Mouse (Mus musculus): ENCODE measurements at regions not wholly inside any gene's neighbourhood (a gene's known extent, or its start where the extent isn't known, plus 50 kb on each side); places are given as distances from the start of the nearest gene placed in this dataset.

DNA sequence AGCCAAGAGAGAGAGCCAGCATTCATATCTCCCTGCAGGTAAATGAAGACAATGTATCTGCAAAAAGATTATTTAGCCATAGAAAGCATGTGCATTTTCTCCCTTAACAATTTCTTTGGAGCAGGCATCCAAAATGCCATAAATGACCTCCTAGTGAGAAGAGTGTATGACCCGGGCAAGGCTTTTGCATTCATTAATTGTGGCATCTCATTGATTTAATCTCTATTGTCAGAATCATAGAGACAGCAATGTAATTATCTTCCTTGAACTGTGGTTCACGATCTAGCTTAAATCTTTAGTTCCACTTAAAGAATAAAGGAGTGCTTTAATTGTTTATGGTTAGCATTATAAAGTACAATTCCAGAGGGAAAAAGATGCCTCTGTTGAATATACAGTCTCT, 190.5 kb upstream of the Prkd1 start:
- no peak overlapping the region for H3K27ac ChIP-seq (ENCODE audit: low read depth, low read length)
- H3K36me3 ChIP-seq (ENCODE audit: control insufficient read depth, insufficient read depth, low read length): no peaks in the 10 kb centered on the region
- H3K4me1 ChIP-seq (ENCODE audit: control insufficient read depth, insufficient read depth, low read length): no peaks in the 10 kb centered on the region; the same call in 1 of the 2 replicates
- H3K4me2 ChIP-seq (ENCODE audit: low read length): no peak overlapping the region
- no peak overlapping the region for H3K9ac ChIP-seq (ENCODE audit: low read length)
- ATAC-seq: no peak
- H3K27me3 ChIP-seq (replicated peaks; ENCODE audit: control insufficient read depth, insufficient read depth, low read length): no peaks in the 10 kb centered on the region
- no peaks in the 10 kb centered on the region for H3K9me3 ChIP-seq (replicated peaks; ENCODE audit: control insufficient read depth, low read length)
- 9% methylated on average over 2 of the region's 2 CpGs for WGBS
- no peak for DNase-seq (ENCODE audit: low spot score)
- no peak overlapping the region for H3K4me3 ChIP-seq (ENCODE audit: low read depth, low read length)

DNA sequence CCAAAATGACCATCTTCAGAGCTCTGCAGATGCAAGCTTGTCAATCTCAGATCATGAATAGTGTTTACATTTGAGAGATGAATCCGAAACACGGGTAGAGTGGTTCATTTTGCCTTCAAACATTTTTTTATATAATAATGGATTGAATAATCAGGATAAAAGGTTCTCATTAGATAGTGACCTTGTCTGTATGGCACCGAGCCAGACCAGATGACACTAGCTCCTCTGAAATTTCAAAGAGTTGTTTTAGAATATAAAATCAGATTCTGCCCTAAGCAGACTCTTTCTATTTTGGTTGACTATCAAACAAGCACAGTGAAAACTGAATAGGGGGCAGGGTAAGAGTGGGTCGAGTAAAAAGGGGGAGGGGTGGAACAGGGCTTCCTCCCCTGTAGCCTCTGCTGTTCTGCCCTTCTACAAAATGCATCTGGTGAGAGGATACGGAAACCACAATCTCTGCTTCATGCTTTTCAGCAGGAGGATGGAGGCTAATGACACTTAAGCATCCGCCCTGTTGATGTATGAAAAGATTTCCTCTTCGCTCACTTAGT, 159.9 kb upstream of the Prkd1 start:
- H3K27ac ChIP-seq (ENCODE audit: low read depth, low read length): no peak overlapping the region
- no peak overlapping the region for H3K4me2 ChIP-seq (ENCODE audit: low read length)
- 67% methylated on average over 7 of the region's 7 CpGs for WGBS
- no peak overlapping the region for H3K4me3 ChIP-seq (ENCODE audit: low read depth, low read length)
- DNase-seq (ENCODE audit: low spot score) (peak; percentile 37), ATAC-seq (peak; percentile 65; the same call in 1 of the 2 replicates)
- no peaks in the 10 kb centered on the region for H3K27me3 ChIP-seq (replicated peaks; ENCODE audit: control insufficient read depth, insufficient read depth, low read length)
- H3K36me3 ChIP-seq (ENCODE audit: control insufficient read depth, insufficient read depth, low read length): no peaks in the 10 kb centered on the region
- no peaks in the 10 kb centered on the region for H3K9me3 ChIP-seq (replicated peaks; ENCODE audit: control insufficient read depth, low read length)
- no peak overlapping the region for H3K9ac ChIP-seq (ENCODE audit: low read length)
- peaks cover 8% of the 10 kb centered on the region; the same call in 1 of the 2 replicates for H3K4me1 ChIP-seq (ENCODE audit: control insufficient read depth, insufficient read depth, low read length)

DNA sequence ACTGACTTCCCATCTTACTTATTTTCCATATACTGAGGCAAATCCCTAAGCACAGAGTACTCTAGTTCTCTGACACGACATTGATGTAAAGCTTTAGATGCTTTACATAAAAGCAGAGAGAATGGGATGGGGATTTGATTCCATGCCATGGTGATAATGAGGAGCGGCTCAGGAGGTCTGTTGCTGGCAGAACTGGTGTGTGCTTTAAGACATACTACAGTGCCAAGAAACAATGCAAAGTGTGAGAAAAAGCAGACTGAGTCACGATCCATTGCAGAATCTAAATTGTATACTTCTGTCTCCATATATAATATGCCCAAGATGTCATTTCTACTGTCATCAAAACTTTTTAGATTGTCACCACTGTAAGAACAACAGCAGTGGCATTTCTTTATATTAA, 155.5 kb upstream of the Prkd1 start:
- H3K4me3 ChIP-seq (ENCODE audit: low read depth, low read length): no peak overlapping the region
- DNase-seq (ENCODE audit: low spot score) (peak; percentile 75), ATAC-seq (peak; percentile 77; the same call in 1 of the 2 replicates)
- peaks cover 8% of the 10 kb centered on the region; the same call in 1 of the 2 replicates for H3K4me1 ChIP-seq (ENCODE audit: control insufficient read depth, insufficient read depth, low read length)
- H3K9ac ChIP-seq (ENCODE audit: low read length): no peak overlapping the region
- H3K27me3 ChIP-seq (replicated peaks; ENCODE audit: control insufficient read depth, insufficient read depth, low read length): no peaks in the 10 kb centered on the region
- WGBS: 37% methylated on average over 3 of the region's 3 CpGs
- no peak overlapping the region for H3K4me2 ChIP-seq (ENCODE audit: low read length)
- no peaks in the 10 kb centered on the region for H3K9me3 ChIP-seq (replicated peaks; ENCODE audit: control insufficient read depth, low read length)
- H3K36me3 ChIP-seq (ENCODE audit: control insufficient read depth, insufficient read depth, low read length): no peaks in the 10 kb centered on the region
- no peak overlapping the region for H3K27ac ChIP-seq (ENCODE audit: low read depth, low read length)

DNA sequence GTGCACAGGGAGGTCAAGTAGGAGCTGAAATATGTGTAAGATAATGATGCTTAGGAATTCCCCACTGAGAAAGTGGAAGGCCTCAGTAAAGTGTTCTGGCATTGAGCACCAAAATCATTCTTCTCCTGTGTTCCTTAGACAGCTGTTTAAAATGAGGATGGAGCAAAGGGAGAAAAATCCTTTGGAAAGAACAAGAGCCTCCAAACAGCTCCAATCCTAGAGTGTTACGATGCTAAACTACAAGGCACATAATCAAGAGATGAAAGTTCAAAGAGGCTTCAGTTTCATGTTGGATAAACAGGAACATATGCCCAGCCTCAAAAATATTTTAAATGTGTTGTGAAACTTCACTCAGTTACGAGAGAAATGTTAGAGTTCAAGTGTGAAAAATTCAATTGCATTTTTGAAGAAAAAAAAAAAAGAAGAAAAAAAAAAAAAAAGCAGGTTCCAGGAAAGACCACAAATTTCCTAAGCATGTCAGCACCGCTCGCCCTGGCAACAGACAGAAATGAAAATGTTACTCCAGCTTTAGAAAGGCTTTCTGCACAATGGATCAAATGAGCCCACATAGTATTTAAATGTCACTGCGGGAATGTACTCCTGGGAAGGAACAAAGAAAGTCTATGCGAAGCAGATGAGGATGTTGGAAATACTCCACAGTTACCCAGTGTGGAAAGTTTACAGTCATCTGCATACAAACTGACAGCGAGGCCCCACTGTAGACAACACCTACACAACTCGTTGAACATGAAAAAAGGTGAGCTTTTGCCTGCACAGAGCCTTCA, 116.5 kb upstream of the Prkd1 start:
- ATAC-seq: no peak
- H3K4me2 ChIP-seq (ENCODE audit: low read length): no peak overlapping the region
- H3K9ac ChIP-seq (ENCODE audit: low read length): no peak overlapping the region
- no peaks in the 10 kb centered on the region for H3K36me3 ChIP-seq (ENCODE audit: control insufficient read depth, insufficient read depth, low read length)
- H3K27ac ChIP-seq (ENCODE audit: low read depth, low read length): no peak overlapping the region
- H3K4me1 ChIP-seq (ENCODE audit: control insufficient read depth, insufficient read depth, low read length): no peaks in the 10 kb centered on the region
- 50% methylated on average over 8 of the region's 8 CpGs for WGBS
- no peaks in the 10 kb centered on the region for H3K27me3 ChIP-seq (replicated peaks; ENCODE audit: control insufficient read depth, insufficient read depth, low read length)
- peak; percentile 2 for DNase-seq (ENCODE audit: low spot score)
- H3K4me3 ChIP-seq (ENCODE audit: low read depth, low read length): no peak overlapping the region
- H3K9me3 ChIP-seq (replicated peaks; ENCODE audit: control insufficient read depth, low read length): no peaks in the 10 kb centered on the region

DNA sequence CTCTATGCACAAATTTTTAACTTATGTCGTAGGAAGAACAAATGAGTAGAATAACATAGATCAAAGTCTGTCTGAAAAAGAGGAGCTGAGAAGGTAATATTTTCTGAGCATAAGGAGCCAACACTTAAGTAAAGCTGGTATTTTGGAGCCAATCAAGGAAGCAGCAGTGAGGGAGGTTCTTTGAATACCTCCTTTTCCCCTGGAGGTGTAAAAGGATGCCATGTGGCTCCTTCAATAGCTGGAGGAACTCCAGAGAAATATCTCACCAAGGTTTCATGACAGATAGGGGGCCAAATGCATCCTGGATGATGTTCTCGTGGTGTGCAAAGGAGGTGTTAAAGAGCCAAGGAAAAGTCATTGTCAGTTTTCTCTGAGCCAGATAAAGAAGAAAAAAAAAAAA, 115.6 kb upstream of the Prkd1 start:
- no peak overlapping the region for H3K4me3 ChIP-seq (ENCODE audit: low read depth, low read length)
- ATAC-seq (no peak), DNase-seq (ENCODE audit: low spot score) (peak; percentile 22)
- no peak overlapping the region for H3K4me2 ChIP-seq (ENCODE audit: low read length)
- no peaks in the 10 kb centered on the region for H3K36me3 ChIP-seq (ENCODE audit: control insufficient read depth, insufficient read depth, low read length)
- no peaks in the 10 kb centered on the region for H3K27me3 ChIP-seq (replicated peaks; ENCODE audit: control insufficient read depth, insufficient read depth, low read length)
- H3K9ac ChIP-seq (ENCODE audit: low read length): no peak overlapping the region
- no peak overlapping the region for H3K27ac ChIP-seq (ENCODE audit: low read depth, low read length)
- no peaks in the 10 kb centered on the region for H3K4me1 ChIP-seq (ENCODE audit: control insufficient read depth, insufficient read depth, low read length)
- 65% methylated on average over 2 of the region's 2 CpGs for WGBS
- H3K9me3 ChIP-seq (replicated peaks; ENCODE audit: control insufficient read depth, low read length): no peaks in the 10 kb centered on the region

DNA sequence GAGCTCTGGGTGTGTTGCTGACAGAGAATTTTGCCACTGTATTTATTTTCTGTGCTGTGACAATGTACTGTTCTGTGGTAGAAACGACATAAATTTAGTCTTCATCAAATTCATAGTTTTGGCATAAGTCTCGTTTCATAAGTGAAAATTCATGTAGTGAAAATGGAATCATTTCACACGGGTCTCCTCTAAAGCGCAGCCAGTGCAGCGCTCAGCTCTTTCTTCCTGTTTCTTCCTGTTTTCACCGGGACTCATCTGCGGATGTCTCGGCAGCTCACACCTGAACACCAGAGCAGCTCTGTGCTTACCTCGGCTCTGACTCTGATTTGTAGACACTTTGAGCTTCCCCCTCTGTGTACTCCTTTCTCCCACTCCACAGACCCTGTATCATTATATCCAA, 85.2 kb upstream of the Prkd1 start:
- Histone ChIP-seq H3K4me3 (ENCODE audit: low read depth, low read length) (no peak overlapping the region), H3K4me1 (ENCODE audit: control insufficient read depth, insufficient read depth, low read length) (no peaks in the 10 kb centered on the region), H3K9me3 (replicated peaks; ENCODE audit: control insufficient read depth, low read length) (no peaks in the 10 kb centered on the region), H3K27ac (ENCODE audit: low read depth, low read length) (no peak overlapping the region), H3K27me3 (replicated peaks; ENCODE audit: control insufficient read depth, insufficient read depth, low read length) (no peaks in the 10 kb centered on the region), H3K4me2 (ENCODE audit: low read length) (no peak overlapping the region), H3K9ac (ENCODE audit: low read length) (no peak overlapping the region), H3K36me3 (ENCODE audit: control insufficient read depth, insufficient read depth, low read length) (no peaks in the 10 kb centered on the region)
- ATAC-seq (no peak), DNase-seq (ENCODE audit: low spot score) (no peak)
- 79% methylated on average over 9 of the region's 9 CpGs for WGBS

DNA sequence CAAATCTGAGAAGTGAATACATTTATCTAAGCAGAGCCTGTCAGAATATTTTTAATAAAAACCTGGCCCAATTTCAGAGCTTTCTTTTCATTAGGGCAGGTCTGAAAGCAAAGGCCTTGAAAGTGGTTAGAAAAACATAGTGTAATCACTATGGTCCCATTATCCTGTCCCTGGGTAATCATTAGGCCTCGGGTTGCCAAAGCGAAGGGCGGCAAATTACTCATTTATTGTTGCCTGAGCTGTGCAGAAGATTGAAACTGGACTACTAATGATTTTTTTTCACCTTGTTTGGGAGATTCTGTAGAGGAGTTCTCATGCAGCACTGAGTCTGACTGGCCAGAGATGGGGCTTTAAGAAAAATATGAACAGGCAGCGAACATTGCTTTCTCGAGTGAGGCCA, 63.7 kb upstream of the Prkd1 start:
- Histone ChIP-seq H3K4me1 (ENCODE audit: control insufficient read depth, insufficient read depth, low read length) (peaks cover 7% of the 10 kb centered on the region; the same call in 1 of the 2 replicates), H3K4me3 (ENCODE audit: low read depth, low read length) (no peak overlapping the region), H3K27ac (ENCODE audit: low read depth, low read length) (peak overlapping the region; percentile 49; the same call in 1 of the 2 replicates), H3K27me3 (replicated peaks; ENCODE audit: control insufficient read depth, insufficient read depth, low read length) (no peaks in the 10 kb centered on the region), H3K9ac (ENCODE audit: low read length) (no peak overlapping the region), H3K9me3 (replicated peaks; ENCODE audit: control insufficient read depth, low read length) (no peaks in the 10 kb centered on the region), H3K4me2 (ENCODE audit: low read length) (no peak overlapping the region), H3K36me3 (ENCODE audit: control insufficient read depth, insufficient read depth, low read length) (no peaks in the 10 kb centered on the region)
- ATAC-seq (peak; percentile 51), DNase-seq (ENCODE audit: low spot score) (peak; percentile 60)
- 28% methylated on average over 5 of the region's 5 CpGs for WGBS

DNA sequence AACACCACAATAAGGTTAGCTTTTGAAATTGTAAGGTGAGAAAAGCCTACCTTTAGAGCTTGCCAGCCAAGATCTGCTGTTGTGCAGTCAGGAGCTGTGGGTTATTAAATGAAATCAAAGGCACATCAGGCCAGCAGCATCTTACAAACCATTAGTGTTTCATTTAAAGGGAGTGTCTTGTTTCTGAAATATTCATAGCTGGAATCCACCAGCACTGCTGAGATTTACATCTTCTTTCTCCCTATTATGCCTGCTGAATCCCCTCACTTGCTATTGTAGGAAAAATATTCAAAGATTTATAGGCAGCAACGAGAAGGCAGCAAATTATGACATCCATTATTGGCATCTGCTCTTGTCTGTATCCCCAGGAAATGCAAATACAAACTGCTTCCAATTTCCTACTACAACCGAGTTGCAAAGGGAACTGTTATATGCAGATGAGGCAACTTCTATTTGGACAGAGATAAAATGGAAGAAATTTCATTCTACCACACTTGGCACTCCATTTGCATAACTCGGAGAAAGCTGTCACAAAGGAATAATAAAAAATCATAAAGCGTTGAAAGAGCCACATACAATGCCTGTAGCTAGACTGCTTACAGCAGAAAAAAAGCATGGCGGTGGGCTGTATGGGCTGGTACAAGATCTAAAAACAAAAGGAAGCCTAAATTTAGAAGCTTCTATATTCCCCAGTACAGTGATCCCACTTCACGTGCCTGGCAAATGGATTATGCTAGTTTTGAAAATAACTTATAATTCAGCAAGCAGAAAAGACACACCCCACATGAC, 60.3 kb upstream of the Prkd1 start:
- Histone ChIP-seq H3K4me1 (ENCODE audit: control insufficient read depth, insufficient read depth, low read length) (peaks cover 7% of the 10 kb centered on the region; the same call in 1 of the 2 replicates), H3K9ac (ENCODE audit: low read length) (no peak overlapping the region), H3K27me3 (replicated peaks; ENCODE audit: control insufficient read depth, insufficient read depth, low read length) (no peaks in the 10 kb centered on the region), H3K36me3 (ENCODE audit: control insufficient read depth, insufficient read depth, low read length) (no peaks in the 10 kb centered on the region), H3K9me3 (replicated peaks; ENCODE audit: control insufficient read depth, low read length) (no peaks in the 10 kb centered on the region), H3K4me2 (ENCODE audit: low read length) (no peak overlapping the region), H3K27ac (ENCODE audit: low read depth, low read length) (no peak overlapping the region), H3K4me3 (ENCODE audit: low read depth, low read length) (no peak overlapping the region)
- ATAC-seq (no peak), DNase-seq (ENCODE audit: low spot score) (peak; percentile 42)
- WGBS: 65% methylated on average over 6 of the region's 6 CpGs
